Mouse (Mus musculus): ENCODE measurements at regions not wholly inside any gene's neighbourhood (a gene's known extent, or its start where the extent isn't known, plus 50 kb on each side); places are given as distances from the start of the nearest gene placed in this dataset.

GRCm38 (mm10) chr8:26356801-26357200 is 237.5 kb downstream of the Gm45692 start:
- DNase-seq, result no peak

GRCm38 (mm10) chr8:26358711-26359136 is 239.4 kb downstream of the Gm45692 start:
- DNase-seq, result no peak

DNA sequence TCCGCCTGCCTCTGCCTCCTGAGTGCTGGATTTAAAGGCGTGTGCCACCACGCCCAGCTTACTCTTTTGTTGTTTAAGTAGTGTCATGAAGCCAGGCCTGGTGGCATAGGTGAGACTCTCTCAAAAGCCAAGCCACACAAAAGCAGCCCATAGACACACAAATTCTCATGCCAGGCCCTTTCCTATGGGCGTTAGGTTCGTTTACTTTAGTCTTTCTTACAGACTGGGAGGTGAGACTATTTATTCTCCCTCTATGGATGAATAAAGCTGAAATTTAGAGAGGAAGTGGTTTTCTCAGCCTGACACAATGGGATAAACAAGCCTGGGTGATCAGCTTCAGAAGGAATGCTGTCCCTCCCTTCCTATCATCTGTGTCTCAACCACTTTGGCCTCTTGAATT is 243.0 kb downstream of the Gm45692 start:
- DNase-seq, result no peak

GRCm38 (mm10) chr8:26363616-26364015 is 244.3 kb downstream of the Gm45692 start:
- DNase-seq, result no peak

DNA sequence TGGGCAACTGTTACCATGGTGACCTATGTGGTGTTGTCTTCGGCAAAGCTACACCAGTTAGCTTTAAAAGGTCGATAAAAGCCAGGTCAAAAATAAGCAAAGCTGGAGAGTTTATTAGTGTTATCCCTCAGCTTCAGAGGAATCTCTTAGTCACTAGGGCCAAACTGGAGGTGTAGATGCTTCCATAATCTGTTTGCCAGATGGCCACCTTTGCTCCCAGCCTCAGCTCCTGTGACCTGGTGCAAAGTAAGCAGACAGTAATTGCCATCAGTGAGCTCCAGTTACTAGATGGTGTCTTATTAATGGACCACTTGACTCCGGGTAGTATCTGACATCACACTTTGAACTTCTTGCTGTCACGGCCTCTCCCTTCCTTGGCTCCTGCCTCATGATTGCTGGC is 245.3 kb downstream of the Gm45692 start:
- no peak for DNase-seq

DNA sequence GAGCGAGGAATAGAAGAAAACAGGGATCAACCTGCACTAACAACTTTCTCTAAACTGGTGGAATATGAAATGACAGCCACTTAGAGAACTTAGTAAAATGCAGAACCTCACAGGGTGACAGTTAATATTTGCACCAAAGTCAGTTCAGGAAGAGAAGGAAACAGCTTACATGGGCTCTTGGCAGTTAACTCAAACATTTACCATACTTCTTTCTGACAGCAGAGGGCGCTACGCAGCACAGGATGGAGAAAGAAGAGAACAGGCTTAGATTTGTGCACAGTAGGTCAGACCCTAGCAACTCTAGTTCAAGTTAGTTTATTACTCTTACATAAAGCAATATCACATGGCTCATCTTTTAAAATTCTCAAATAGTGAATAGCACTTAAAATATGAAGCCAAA is 261.3 kb downstream of the Gm45692 start:
- DNase-seq, result peak; percentile 78

DNA sequence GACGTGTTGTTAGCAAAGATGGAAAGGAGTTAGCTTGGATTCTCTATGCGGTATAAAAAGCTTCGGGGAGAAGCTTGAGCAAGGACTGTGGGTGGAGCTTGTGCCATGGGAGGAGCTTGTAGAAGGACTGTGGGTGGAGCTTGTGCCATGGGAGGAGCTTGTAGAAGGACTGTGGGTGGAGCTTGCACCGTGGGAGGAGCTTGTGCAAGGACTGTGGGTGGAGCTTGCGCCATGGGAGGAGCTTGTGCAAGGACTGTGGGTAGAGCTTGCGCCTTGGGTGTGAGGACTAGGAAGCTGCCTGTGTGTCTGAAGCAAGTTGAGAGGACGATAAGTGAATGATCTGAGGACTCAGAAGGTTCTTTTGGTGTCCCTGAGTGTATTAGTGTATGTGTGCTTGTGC is 263.1 kb downstream of the Gm45692 start:
- no peak for DNase-seq

GRCm38 (mm10) chr8:26383886-26384285 is 264.6 kb downstream of the Gm45692 start:
- peak; percentile 26 for DNase-seq

- DNase-seq, result peak; percentile 56
These were observed 265.1 kb downstream of the Gm45692 start for GRCm38 (mm10) chr8:26384305-26384993.

DNA sequence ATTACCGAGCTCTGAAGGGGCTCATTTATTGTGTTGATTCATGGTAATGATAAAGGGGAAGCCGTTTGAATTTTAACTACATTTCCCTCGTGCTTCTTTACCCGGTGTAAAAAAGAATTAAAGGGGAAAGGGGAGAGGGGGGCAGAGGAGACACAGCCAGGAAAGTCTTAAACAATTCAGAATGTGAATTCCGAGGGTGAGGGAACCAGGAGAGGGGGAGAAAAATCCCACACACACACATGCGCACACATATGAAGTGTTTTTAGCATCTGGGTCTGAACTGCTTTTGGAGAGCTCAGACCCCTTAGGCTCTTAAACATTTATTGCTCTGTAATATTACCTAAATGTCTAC is 265.6 kb downstream of the Gm45692 start:
- DNase-seq, result no peak

- no peak for DNase-seq
These were observed 275.7 kb downstream of the Gm45692 start for GRCm38 (mm10) chr8:26395061-26395460.

GRCm38 (mm10) chr8:26420002-26420401 is 300.7 kb downstream of the Gm45692 start:
- DNase-seq, result no peak

DNA sequence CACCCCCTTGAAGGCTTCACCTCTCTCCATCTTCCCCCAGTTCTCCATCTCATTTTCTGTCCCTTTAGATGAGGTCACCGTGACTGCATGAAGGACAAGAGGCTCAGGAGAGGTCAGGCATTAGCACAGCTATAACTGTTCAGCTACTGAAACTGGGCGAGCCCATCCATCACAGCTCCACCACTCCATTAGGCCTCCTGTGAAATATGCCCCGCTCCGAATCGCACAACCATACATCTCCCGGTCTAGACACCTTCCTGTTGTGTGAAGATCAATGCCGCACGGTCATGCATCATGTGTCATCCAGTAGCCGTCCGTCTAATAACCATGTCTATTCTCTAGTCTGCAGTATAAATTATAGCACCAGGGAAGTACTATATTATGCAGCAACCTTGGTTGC is 301.2 kb downstream of the Gm45692 start:
- no peak for DNase-seq

GRCm38 (mm10) chr8:26427311-26427710 is 308.0 kb downstream of the Gm45692 start:
- no peak for DNase-seq

DNA sequence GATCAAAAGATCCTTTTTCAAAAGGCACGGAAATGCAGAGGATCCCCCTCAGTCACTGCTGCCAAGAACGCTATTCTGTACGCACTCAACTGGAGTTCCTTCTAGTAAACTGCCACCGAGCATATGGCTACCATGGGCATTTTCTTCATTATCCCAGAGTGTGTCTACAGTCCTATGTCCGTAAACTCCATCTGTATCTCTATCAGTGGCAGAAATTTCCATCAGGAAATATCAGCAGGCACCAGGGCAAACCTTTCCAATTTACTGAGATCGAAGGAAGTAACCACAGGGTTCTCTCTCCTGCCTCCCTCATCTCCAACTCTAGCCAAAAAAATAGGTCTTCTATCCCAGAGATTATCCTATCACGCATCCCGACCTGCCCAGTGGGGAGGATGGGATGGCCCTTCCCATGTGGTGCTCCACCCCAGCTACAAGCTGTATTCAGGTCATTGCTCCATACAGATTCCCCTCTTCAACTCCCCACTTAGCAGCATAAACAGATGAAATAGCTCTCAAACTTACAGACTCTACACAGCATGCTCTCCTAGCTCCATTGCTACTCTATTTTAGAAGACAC is 310.5 kb downstream of the Gm45692 start:
- no peak for DNase-seq

- DNase-seq, result no peak
These were observed 313.0 kb downstream of the Gm45692 start for GRCm38 (mm10) chr8:26432161-26432919.

- no peak for DNase-seq
These were observed 316.9 kb downstream of the Gm45692 start for GRCm38 (mm10) chr8:26436236-26436635.

DNA sequence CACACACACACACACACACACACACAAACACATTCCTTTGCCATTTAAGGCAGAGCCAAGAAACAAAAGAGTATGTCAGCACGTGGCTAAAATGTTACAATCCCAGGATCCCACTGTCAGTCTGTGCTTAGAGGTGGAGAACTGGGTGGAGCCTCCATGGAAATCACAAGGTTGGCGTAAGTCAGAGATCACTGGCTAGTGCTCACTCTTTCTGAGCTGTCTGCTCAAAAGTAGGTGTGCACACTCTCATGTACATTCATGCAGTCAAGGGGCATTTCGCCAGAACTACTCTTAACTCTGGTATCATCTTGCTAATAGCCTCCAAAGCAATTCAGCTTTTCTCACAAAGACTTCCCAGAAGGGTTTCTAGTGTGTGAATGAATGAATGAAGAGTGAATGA is 318.2 kb downstream of the Gm45692 start:
- DNase-seq, result no peak

DNA sequence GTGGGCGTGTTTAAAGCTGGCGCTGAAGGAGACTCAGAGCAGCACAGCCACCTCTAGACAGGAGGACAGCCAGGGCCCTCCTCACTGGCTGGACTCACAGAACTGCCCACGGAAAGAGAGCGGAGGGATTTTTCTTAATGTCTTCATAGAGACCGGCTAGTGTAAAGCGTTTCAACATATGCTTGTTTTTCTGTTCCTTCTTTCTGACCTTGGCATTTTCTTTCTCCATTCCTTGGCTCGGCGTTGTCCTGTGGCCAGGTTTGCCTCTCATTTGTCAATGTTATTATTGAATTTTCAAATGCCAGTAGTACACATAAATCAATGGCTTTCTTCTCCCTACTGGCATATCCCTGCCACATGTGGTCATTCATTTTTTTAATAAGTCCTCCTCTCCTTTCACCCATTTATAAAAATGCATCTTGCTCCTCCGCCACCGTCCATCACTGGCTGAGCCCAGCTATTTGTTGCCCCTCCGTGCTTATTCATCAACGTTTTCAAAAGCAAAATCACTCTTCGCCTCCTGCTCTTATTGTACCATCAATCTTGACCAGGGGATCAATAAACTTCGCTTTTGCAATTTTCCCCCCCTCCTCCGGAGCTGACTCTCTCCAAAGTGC is 319.0 kb downstream of the Gm45692 start:
- DNase-seq, result no peak

- peak; percentile 32 for DNase-seq
These were observed 319.5 kb downstream of the Gm45692 start for GRCm38 (mm10) chr8:26438877-26439276.

- peak; percentile 9 for DNase-seq
These were observed 322.1 kb downstream of the Gm45692 start for GRCm38 (mm10) chr8:26441268-26442030.

DNA sequence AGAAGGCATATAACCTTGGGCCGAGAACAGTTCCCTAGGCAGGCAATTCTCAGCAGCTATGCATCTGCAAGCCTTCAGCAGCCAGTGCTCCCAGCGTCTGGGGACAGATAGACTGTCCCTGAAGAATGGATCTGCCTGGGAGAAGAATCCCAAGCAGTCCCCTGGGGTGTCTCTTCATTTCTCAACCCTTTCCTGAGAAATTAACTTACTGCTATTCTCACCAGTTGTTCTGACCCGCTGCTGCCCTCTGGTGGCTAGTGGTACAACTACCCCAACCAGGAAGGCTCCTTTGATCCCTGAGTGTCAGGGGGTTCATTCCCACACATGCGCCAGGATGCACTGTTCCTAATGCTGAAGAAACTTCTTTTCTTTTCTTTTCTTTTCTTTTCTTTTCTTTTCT is 323.7 kb downstream of the Gm45692 start:
- DNase-seq, result peak; percentile 77

DNA sequence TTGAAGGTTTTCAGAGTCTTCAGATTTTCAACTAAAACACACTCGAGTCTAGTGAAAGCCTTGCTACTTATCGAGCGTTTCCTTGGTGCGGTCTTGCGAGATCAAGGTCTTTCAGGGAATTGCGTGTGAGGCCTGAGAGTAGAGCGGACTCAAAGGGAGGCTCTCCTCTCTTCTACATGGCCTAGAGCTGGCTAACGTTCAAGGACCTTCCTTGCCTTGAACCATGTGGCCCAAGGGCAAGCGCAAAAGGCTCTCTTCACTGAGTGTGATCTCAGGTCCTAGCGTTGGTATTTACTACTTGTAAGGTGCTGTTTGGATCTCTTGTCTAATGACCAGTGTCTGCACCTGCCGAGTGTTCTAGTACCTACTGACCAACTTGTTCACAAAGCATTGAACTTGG is 324.4 kb downstream of the Gm45692 start:
- no peak for DNase-seq

All from kidney, postnatal 14 days (tissue).